Mouse (Mus musculus): Measurements from ENCODE around the gene Acadvl.

DNA sequence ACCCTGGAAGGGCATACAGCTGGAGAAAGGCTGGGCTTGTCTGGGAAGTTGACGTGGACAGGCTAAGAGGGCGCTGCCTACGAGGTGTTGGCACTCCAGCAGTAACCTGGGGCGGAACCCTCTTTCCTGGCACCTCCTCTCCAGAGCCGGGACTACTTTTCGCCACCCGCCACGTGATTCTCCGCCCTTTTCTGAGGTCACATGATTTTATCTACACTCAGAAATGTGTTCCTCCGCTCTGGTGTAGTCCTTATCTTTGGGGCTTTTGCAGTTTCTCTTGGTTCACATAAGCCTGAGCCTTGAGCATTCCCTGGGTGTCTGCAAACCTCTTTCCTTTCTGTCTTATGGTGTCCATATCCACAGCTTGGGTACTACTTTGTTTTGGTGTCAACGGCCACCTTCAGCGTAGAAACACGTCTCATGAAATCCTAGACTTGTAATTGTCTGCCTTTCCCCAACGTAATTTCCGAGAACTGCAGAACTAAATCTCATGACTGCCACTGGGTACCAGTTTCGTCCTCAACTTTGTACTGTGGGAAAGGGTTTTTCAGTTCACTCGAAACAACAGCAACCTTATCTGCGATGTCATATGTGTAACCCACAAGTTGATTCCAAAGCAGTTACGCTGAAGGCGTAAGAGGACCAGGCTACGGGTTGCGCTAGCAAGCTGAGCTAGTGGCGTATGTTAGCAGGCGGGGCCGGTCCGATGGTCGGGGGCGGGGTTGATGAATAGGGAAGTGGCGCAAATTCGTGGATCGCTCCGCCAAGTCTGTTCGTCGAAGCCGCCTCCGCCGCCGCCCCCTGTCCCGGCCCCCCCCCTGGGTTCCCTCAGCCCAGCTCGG lies 24.1 kb downstream of the Acadvl start, which contains the start of gene Gabarap:
- peak; percentile 86 for TF ChIP-seq HCFC1 (IDR thresholded peaks at IDR 0.05; ENCODE audit: low read depth, low read length)
- TF ChIP-seq CTCF (IDR thresholded peaks at IDR 0.05 in 2 of 3, conservative IDR thresholded peaks at IDR 0.05 in 1 of 3; ENCODE audit: control insufficient read depth in 1 of 3, insufficient read depth in 1 of 3, low read depth in 2 of 3, low read length in 3 of 3, poor library complexity in 1 of 3, severe bottlenecking in 1 of 3), result 0 out of 6 replicates have a peak, but pooled peaks of 1 of the 3 experiments have one; percentile 0
- peak in 1 of 2 experiments; percentile 54; a peak in 2 of 4 replicates for TF ChIP-seq EP300 (IDR thresholded peaks at IDR 0.05; ENCODE audit: low read depth in 1 of 2, low read length in 2 of 2)
- peak; percentile 25; the same call in 1 of the 2 replicates for TF ChIP-seq CHD2 (IDR thresholded peaks at IDR 0.05; ENCODE audit: low read length)
- TF ChIP-seq POLR2A (IDR thresholded peaks at IDR 0.05; ENCODE audit: control insufficient read depth in 1 of 2, insufficient read depth in 1 of 2, low read depth in 1 of 2, low read length in 2 of 2, poor library complexity in 1 of 2), result peak in 1 of 2 experiments; percentile 74; a peak in 2 of 4 replicates
- 0 out of 2 replicates have a peak, but pooled peaks have one; percentile 47 for TF ChIP-seq TCF12 (IDR thresholded peaks at IDR 0.05; ENCODE audit: low read depth, low read length)
- peak; percentile 97 for TF ChIP-seq GATA1 (IDR thresholded peaks at IDR 0.05; ENCODE audit: low read depth, low read length)
